Mouse (Mus musculus) embryonic facial prominence, embryonic 10.5 days (tissue): ENCODE measurements at regions not wholly inside any gene's neighbourhood (a gene's known extent, or its start where the extent isn't known, plus 50 kb on each side); places are given as distances from the start of the nearest gene placed in this dataset.
"Not testable (repeated sequence)": the region's sequence is repeated elsewhere in the genome, so short reads cannot be mapped to it uniquely, and the experiment has no call there.

Experiments
- DNase-seq: peaks from one replicate; pipeline ENCODE4 v3.0.0-alpha.2; 2017; ENCODE audit warnings: low spot score
- H3K27ac ChIP-seq: fragments of 300-500 bp; sonication (generic); replicated peaks from 2 replicates; pipeline ENCODE4 v1.5.1; 2016; ENCODE audit warnings: mild to moderate bottlenecking
- H3K27me3 ChIP-seq: fragments of 300-500 bp; sonication (generic); replicated peaks from 2 replicates; pipeline ENCODE4 v1.6.1; 2016; ENCODE audit warnings: low read depth, mild to moderate bottlenecking; ENCODE audit not compliant: poor library complexity, severe bottlenecking
- H3K36me3 ChIP-seq: fragments of 300-500 bp; sonication (generic); replicated peaks from 2 replicates; pipeline ENCODE4 v1.6.1; 2016; ENCODE audit warnings: mild to moderate bottlenecking, moderate library complexity
- H3K4me1 ChIP-seq: fragments of 300-500 bp; sonication (generic); 2 replicates; pipeline ENCODE4 v1.6.1; 2016
- H3K4me3 ChIP-seq: fragments of 300-500 bp; sonication (generic); 2 replicates; pipeline ENCODE4 v1.5.1; 2016; ENCODE audit warnings: mild to moderate bottlenecking, moderate library complexity
- H3K9me3 ChIP-seq: fragments of 300-500 bp; sonication (generic); 2 replicates; pipeline ENCODE4 v1.6.1; 2016; ENCODE audit warnings: mild to moderate bottlenecking
- WGBS: fragments of 180-500 bp; shearing (Covaris S2); methylation state at CpG from one replicate; pipeline ENCODE4 v1.1.7; 2016; 5-methylcytosine and 5-hydroxymethylcytosine counted together

- Histone ChIP-seq H3K27ac (no peak overlapping the region), H3K36me3 (no peaks in the 10 kb centered on the region), H3K4me3 (no peak overlapping the region), H3K4me1 (no peaks in the 10 kb centered on the region), H3K27me3 (no peaks in the 10 kb centered on the region), H3K9me3 (no peaks in the 10 kb centered on the region)
- no peak for DNase-seq
- 72% methylated on average over 4 of the region's 4 CpGs for WGBS
Measured at GRCm38 (mm10) chr3:6984918-6985317, 364.7 kb upstream of the 1700008P02Rik start.

DNA sequence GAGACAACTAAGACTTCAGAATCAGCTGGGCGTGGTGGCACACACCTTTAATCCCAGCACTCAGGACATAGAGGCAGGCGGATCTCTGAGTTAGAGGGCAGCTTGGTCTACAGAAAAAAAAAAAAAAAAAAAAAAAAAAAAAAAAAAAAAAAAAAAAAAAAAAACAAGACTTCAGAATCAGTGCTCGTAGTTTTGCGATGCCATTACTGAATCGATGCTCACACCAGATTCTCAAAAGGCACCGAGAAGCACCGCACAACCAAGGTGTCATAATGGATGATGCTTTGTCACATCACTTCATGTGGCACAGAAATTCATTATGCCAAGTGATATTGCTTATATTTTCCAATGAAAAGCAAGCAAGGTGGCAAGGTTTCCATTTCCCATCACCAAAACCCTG lies 337.4 kb upstream of the 1700008P02Rik start:
- WGBS, result 92% methylated on average over 7 of the region's 7 CpGs
- H3K27ac ChIP-seq, result no peak overlapping the region

GRCm38 (mm10) chr3:6932535-6933103 lies 312.4 kb upstream of the 1700008P02Rik start:
- no peak for DNase-seq
- H3K27me3 ChIP-seq, result no peaks in the 10 kb centered on the region
- H3K4me1 ChIP-seq, result no peaks in the 10 kb centered on the region
- no peaks in the 10 kb centered on the region for H3K9me3 ChIP-seq
- 89% methylated on average over 4 of the region's 4 CpGs for WGBS
- no peaks in the 10 kb centered on the region for H3K36me3 ChIP-seq
- no peak overlapping the region for H3K4me3 ChIP-seq
- no peak overlapping the region for H3K27ac ChIP-seq

More for the DNA sequence above, 337.4 kb upstream of the 1700008P02Rik start:
- H3K27me3 ChIP-seq, result no peaks in the 10 kb centered on the region
- no peaks in the 10 kb centered on the region for H3K4me1 ChIP-seq
- no peak for DNase-seq
- H3K4me3 ChIP-seq, result no peak overlapping the region
- H3K9me3 ChIP-seq, result no peaks in the 10 kb centered on the region
- H3K36me3 ChIP-seq, result no peaks in the 10 kb centered on the region

DNA sequence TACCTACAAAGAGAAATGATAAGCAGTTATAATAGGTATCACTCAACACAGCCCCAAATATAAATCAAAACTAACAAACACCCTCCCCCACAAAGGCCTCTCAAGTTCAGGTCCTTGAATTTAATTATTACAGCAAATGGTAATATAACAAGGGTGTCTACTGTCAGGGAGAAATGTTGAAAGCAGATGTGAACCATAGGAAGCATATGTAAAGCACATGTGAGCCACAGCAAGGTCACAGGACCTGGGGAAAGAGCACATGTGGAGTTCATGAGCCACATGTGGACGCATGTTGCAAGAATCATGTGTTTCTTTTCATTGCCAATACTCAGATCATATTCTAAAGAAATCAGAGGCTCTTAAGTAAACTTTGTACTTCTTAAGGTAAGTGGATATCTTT lies 306.5 kb upstream of the 1700008P02Rik start:
- Histone ChIP-seq H3K9me3 (no peaks in the 10 kb centered on the region), H3K27ac (0 out of 2 replicates have a peak overlapping the region, but pooled peaks have one; percentile 14), H3K27me3 (no peaks in the 10 kb centered on the region), H3K36me3 (no peaks in the 10 kb centered on the region), H3K4me3 (no peak overlapping the region), H3K4me1 (no peaks in the 10 kb centered on the region)
- 41% methylated on average over 1 of the region's 1 CpGs for WGBS
- peak; percentile 62 for DNase-seq

DNA sequence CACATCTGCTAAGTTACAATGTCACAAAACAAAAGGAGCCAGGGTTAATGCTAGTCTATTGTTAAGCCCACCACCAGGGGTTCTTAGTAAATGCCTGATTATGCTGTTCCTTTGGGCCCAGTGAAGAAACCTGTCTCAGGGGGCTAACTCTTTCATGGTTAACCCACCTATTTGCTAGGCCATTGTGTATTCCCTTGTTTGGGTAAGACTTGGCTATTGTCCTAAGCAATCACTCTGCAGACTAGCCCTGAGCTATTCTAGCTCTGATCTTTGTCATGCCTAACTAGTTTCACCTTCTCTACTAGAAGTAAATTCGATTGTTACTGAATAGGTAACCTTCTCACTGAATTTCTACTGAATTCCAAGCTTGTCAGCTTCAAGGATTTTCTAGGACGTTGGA lies 302.4 kb upstream of the 1700008P02Rik start:
- not testable (repeated sequence) for H3K4me3 ChIP-seq, H3K36me3 ChIP-seq, H3K27ac ChIP-seq, DNase-seq, H3K4me1 ChIP-seq, H3K27me3 ChIP-seq, H3K9me3 ChIP-seq
- WGBS, result 66% methylated on average over 2 of the region's 2 CpGs

- Histone ChIP-seq H3K9me3 (no peaks in the 10 kb centered on the region), H3K36me3 (no peaks in the 10 kb centered on the region), H3K27me3 (no peaks in the 10 kb centered on the region), H3K4me1 (no peaks in the 10 kb centered on the region), H3K4me3 (no peak overlapping the region), H3K27ac (no peak overlapping the region)
- 76% methylated on average over 3 of the region's 3 CpGs for WGBS
- DNase-seq, result no peak
Measured at GRCm38 (mm10) chr3:6920253-6920652, 300.0 kb upstream of the 1700008P02Rik start.

- Histone ChIP-seq H3K4me1 (no peaks in the 10 kb centered on the region), H3K36me3 (no peaks in the 10 kb centered on the region), H3K27me3 (no peaks in the 10 kb centered on the region), H3K9me3 (no peaks in the 10 kb centered on the region), H3K27ac (no peak overlapping the region), H3K4me3 (no peak overlapping the region)
- 46% methylated on average over 1 of the region's 1 CpGs for WGBS
- no peak for DNase-seq
Measured at GRCm38 (mm10) chr3:6887936-6888335, 267.7 kb upstream of the 1700008P02Rik start.

DNA sequence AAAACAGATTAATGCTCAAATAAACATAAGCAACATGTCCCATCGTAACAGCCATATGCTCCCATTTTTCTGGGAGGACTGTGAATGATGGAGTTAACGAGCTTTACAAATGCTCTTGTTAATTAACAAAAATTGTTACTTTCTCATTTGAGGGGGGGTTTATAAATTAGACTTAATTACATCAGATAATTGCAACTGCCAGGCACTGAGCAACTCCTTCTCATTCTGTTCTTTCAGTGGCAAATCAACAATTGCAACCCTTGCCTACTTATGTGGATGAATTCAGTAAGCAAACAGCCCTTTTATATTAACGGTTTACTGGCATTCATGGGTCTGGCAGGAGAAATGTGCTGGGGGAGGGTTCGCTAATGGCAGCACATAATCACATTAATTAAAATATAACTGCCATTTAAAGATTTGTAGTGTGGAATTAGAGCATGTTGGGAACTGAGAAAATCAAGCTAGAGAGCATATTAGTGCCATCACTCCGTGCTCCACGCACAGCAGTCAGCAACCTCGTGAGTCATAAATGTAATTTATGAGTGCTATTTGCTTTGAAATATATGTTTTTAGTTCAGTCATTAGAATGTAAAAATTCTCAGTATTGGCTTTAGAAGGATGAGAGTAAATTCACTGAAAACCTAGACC lies 266.9 kb upstream of the 1700008P02Rik start:
- no peak for DNase-seq
- H3K9me3 ChIP-seq, result no peaks in the 10 kb centered on the region
- 78% methylated on average over 7 of the region's 7 CpGs for WGBS

DNA sequence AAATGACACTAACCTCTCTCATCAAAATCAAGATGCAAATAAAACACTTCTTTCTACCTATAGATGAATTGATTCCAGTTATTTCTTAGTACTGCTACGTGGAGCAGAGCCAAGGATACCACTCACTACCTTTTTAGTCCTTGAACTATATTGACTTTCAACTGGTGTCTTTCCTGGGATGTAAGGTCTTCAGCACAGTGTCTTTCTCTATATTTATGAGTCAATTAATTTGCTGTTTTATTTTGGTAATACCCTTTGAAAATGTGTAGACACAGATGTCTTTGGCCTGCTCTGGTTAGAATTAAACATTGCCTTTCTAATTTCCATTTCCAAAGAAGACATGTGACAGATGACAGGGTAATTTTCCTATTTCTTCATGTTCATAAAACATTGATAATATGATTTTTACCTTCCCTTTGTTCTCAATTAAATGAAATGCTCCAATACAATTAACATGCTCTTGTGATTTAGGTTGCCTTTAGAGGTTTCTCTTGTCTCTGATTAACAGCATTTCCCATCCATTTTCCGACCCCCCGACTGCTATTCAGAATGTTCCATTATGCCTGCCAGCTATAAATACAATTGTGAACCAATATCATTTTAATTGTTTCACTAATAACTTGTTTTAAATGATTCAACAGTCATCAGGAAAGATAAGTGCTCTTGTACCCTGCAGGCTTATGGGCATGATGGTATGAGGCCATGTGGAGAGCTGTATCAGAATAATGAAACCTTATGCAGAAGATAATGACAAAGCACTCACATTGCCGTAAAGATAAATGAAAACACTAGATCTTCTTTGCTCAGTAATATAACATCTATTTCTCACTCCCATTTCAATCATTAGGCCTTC lies 266.2 kb upstream of the 1700008P02Rik start:
- no peaks in the 10 kb centered on the region for H3K9me3 ChIP-seq
- H3K36me3 ChIP-seq, result no peaks in the 10 kb centered on the region
- H3K4me3 ChIP-seq, result no peak overlapping the region
- no peaks in the 10 kb centered on the region for H3K27me3 ChIP-seq
- 85% methylated on average over 4 of the region's 4 CpGs for WGBS
- H3K4me1 ChIP-seq, result no peaks in the 10 kb centered on the region
- no peak for DNase-seq
- H3K27ac ChIP-seq, result no peak overlapping the region

More for the DNA sequence above, 266.9 kb upstream of the 1700008P02Rik start:
- Histone ChIP-seq H3K36me3 (no peaks in the 10 kb centered on the region), H3K4me3 (no peak overlapping the region), H3K27ac (no peak overlapping the region), H3K4me1 (no peaks in the 10 kb centered on the region), H3K27me3 (no peaks in the 10 kb centered on the region)

GRCm38 (mm10) chr3:6883401-6883800 lies 263.2 kb upstream of the 1700008P02Rik start:
- WGBS, result 84% methylated on average over 1 of the region's 1 CpGs
- no peak for DNase-seq
- no peak overlapping the region for H3K27ac ChIP-seq

GRCm38 (mm10) chr3:6876265-6876664 lies 256.0 kb upstream of the 1700008P02Rik start:
- H3K4me3 ChIP-seq, result no peak overlapping the region
- no peak overlapping the region for H3K27ac ChIP-seq
- H3K36me3 ChIP-seq, result no peaks in the 10 kb centered on the region
- peaks cover 3% of the 10 kb centered on the region; the same call in 1 of the 2 replicates for H3K4me1 ChIP-seq
- no peaks in the 10 kb centered on the region for H3K27me3 ChIP-seq
- DNase-seq, result no peak
- WGBS, result 88% methylated on average over 5 of the region's 5 CpGs
- H3K9me3 ChIP-seq, result no peaks in the 10 kb centered on the region

More at GRCm38 (mm10) chr3:6883401-6883800, 263.2 kb upstream of the 1700008P02Rik start:
- Histone ChIP-seq H3K9me3 (no peaks in the 10 kb centered on the region), H3K4me1 (no peaks in the 10 kb centered on the region), H3K4me3 (no peak overlapping the region), H3K27me3 (no peaks in the 10 kb centered on the region), H3K36me3 (no peaks in the 10 kb centered on the region)

- no peak for DNase-seq
- Histone ChIP-seq H3K27ac (no peak overlapping the region), H3K4me1 (peaks cover 3% of the 10 kb centered on the region; the same call in 1 of the 2 replicates), H3K4me3 (no peak overlapping the region), H3K36me3 (no peaks in the 10 kb centered on the region), H3K27me3 (no peaks in the 10 kb centered on the region), H3K9me3 (no peaks in the 10 kb centered on the region)
- 67% methylated on average over 3 of the region's 3 CpGs for WGBS
Measured at GRCm38 (mm10) chr3:6872170-6872569, 251.9 kb upstream of the 1700008P02Rik start.
